Mouse (Mus musculus) activated CD4-positive, CD25-positive, alpha-beta regulatory T cell, adult 4 months (primary cell): Measurements from ENCODE around the gene Kank1. TPM values are rescaled to one million over a fixed set of nuclear protein-coding genes. Genes with fewer than 3 reads are reported as not detected.

ENCODE experiments used
- ATAC-seq: one replicate; pipeline ENCODE4 v1.8.0; 2017
- polyA plus RNA-seq, 2 experiments: library from polyadenylated mRNA; unstranded; fragments of 100-300 nt; shearing (Covaris generic); gene quantifications; one replicate each; pipeline ENCODE4 v1.2.1; 2017

Kank1 gene
- polyA plus RNA-seq, 2 experiments from 2014 or later: not detected

DNA sequence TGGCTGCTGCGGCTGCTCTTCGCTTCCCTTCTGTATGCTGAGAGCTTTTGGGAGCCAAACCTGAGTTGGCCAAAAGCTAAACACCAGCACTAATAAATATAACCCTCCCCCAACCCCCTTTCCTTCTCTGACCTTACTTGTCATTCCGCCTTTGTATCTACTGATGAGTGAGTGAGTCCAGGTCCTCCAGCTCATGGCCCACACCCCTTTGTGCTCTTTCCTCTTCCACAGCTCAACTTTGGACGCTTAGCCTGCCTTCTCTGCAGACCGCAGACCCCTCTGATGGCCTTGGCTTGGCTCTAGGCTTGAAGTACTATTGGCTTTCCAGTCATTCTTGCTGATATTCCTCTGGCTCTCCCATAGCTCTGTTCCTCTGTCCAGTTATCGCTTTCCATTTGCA, 16.4 kb downstream of the Kank1 start:
- no peak for ATAC-seq

DNA sequence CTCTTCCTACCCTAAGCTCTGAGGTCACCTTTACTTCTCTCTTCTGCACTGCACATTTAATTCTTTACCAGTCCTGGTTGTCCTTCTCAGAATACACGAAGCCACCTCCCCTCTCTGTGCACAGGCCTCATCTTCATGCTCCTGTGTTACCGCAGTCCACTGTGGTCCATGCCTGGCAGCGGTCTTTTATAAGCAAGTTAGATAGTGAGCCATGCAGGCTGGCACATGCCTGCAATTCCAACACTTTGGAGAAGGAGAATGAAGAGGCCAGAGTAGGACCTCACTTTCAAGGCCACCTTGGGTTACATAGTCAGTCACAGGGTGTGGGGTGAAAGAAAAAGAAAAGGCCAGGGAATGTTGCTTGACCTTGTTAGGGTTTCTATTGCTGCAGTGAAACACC, 16.9 kb downstream of the Kank1 start:
- no peak for ATAC-seq

DNA sequence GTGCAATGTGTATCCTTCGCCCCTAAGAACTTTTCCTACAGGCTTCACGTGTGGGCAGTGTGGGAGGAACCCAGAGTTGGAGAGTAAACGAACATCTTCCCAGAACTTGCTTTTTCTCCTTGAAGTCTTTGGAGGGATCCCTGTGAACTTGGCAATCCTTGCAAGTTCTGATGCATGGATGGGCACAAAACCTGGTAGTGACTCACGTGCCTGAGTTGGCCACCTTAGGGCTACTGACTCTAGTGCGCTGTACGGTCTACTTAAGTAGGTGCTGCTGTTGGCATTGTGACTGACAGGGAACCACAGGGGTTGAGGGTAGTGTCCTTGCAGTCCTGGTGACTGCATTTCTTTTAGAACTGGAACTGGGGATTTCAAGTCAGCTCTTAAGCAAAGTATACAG, 21.5 kb downstream of the Kank1 start:
- no peak for ATAC-seq

DNA sequence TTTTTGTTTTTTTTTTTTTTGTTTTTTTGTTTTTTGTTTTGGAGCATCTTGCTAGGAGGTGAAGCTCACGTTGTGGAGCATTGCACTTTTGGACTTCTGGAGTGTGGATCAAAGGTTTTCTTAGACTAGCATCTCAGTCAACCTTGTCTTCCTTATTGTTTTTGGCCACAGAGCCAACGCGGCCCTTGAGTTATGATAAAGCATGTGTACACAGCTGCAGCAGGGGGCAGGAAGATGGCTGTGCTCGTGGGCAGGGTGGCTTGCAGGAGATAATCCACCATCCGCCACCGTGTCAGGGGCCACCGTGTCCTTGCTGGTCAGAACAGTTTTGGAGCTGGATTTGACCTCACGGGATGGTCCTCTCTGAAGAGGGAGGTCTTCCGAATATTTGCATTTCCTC, 29.4 kb downstream of the Kank1 start:
- no peak for ATAC-seq

DNA sequence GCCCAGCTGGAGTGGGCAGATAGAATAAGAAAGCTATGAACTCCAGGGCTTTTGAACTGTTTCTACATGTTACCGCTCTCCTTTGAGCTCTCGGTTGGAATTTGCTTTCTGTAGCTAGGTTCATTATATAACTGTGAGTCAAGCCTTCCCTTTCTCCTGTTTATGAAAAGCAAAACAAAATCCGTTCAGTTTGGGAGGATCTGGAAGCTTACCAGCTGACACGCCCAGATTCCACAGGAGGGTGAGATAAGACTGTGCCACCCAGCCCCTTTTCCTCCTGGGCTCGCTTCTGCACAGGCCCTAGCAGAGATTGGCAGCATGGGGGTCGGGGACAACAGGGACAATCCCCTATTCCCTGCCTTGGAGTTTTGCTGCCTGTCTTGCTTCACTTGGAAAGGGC, 30.5 kb downstream of the Kank1 start:
- no peak for ATAC-seq

DNA sequence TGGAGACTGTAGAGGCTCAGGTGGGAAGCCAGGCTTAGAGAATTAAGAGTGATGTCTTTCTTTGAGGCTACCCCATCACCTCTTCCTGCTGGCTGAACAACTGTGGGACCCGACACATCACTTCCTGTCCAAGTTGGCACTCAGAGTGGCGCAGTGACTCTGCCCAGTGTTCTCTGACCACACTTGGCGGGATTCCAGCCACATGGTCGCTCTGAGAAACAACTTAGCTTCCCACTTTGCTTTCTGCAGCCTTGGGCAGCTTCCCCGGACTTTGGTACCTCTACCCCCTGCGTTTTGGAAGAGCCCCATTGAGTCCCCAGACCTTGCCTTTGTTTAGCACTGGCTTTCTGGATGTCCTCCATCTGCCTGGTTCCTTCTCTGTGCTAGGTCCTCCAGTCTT, 31.8 kb downstream of the Kank1 start:
- ATAC-seq: no peak

DNA sequence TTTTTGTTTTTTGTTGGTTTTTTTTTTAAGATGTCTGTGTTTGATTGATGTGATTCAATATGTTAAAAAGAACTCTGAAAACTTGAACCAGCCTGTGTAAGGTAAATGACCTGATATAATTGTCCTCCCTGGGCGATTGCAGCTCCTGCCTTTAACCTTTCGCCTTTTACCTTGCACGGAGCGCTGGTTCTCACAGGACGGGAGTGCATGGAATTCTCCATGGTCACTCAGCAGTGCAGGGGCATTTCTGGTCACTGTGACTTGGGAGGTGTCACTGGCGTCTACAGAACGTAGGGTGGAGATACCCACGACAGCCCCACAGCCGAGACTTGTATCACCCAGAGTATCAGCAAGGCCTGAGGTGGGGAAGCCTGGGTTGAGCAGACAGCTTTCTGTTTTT, 34.8 kb downstream of the Kank1 start:
- ATAC-seq: no peak

DNA sequence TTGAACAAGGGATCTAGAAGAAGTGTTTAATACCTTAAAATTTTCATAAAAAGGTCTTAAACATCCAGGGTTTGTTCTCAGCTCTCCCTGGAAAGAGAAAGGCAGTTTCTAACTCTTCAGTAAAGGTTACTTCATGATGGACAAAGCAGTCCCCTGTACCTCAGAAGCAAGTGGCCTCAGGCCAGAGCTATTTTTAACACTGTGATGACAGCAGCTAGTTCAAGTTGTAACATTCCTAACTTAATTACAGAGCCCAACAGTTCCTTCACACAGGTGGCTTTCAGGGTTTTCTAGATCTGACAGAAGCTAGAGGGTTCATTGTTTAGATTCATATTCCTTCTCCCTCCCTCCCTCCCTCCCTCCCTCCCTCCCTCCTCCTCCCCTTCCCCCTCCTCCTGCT, 36.4 kb downstream of the Kank1 start:
- no peak for ATAC-seq

DNA sequence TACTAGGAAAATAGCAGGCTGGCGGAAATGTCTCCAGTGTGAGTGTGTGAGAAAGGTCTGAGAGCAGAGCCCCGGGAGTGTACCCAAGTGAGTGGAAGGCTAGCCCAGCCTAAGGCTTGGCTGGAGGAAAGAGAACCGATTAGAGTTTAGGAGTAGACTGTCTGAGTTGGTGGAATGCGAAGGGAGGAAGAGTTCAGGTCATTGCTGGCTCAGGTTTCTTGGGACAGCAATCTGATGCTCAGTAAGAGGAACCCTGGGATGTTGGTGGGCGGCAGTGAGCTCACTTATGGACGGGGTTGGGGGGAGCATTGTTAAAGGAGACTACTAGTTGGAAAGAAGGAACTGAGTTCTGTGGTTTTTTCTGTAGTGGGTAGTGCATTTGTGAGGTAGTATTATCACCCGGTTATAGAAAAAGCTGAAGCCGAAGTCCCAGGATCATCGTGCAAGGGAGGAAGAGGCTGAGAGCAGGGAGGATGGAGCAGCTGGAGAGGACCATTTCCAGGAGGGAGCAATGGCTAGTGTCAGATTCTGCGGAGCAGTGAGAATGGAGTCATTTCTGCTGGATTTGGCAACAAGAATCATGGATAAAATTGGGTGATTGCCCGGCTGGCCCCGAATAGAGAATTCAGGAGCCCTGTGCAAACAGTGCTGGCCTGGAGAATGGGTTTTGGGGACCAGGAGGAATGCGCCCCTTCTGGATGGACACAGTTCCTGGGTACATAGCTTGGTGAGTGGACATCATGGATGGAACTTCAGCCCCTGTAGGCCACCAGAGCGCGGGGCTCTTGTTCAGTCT, 40.0 kb downstream of the Kank1 start:
- no peak for ATAC-seq

DNA sequence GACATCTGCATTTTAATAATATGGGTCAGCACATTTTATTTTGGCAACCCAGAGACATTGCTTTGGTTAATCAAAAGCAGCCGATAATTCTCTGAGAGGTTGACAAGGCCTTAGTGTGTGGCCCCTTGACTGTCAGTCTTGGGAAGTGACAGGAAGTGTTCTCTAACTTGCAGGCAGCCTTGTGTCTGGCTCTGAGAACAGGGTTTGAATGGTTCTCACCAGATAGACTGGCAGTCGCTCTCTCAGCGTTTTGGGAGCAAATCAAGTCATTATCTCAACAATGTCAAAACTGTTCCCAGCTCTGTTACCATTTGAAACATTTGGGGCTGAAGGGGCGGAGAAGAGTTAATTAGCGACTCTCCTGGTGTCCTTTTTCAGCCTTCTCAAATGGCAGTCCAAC, 41.0 kb downstream of the Kank1 start:
- no peak for ATAC-seq

DNA sequence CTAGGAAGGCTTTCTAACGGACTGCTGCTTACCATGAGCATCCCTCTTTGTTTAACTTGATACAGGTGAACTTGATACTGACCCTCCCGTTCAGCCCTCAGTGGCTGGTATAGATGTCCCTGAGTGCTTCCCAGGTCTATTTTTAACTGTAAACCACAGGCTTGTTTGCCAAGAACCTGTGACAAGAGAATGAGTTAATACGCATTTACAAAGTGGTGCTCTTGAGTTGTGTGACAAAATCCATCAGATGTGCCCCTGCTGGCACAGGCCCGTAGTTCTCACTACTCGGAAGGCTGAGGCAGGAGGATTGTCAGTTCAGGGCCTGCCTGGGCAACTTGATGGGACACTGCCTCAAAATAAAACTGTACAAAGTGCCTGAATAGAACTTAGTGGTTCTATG, 42.8 kb downstream of the Kank1 start:
- no peak for ATAC-seq

DNA sequence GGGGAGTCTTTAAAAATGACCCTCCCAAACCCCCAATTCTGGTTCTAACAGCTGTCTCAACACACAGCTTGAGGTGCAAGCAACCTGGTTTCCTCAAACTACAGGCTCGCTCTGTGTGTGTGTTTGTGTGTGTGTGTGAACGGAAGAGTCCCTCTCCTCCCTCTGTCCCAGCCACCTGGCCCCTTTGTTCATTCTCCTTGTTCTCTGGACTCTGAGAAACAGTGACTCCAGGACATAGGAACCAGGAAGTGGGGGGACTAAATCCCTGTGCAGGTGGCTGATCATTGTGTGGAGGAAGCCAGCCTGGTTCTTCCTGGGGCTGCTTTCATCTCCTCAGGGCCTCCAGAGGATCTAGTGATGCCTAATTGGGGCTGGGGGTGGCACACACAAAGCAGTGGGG, 46.9 kb downstream of the Kank1 start:
- no peak for ATAC-seq

DNA sequence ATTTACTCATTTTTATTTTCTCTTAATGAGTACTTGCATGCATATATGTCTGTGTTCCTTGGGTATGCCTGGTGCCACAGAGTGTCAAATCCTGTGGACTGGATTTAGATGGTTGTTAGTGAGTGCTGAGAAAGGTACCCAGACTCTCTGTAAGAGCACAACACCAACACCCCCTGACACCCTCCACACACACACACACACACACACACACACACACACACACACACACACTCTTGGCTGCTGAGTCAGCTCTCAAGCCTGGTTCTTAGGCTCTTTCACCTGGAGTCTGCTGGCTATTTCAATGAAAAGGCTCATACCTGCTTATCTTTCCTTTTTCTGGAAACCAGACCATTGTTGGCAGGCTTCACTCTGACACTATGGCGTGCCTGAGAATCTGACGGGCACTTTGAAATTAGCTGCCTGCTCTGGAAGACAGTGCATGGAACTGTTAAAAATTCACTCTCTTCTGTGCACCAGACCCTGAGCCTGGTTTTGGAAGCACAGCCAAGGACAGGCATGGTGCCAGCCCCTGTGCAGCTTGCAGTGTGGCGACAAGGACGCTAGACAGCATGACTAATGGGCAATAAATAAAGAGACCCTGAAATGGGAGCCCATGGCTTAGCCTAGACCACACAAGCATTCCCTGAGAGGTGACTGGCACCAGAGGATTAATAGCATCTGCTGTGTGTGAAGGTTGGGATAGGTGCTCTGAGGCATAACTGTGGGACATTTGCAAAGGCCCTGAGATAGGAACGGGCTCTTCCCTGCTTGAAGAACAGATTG, 49.2 kb downstream of the Kank1 start:
- ATAC-seq: no peak

DNA sequence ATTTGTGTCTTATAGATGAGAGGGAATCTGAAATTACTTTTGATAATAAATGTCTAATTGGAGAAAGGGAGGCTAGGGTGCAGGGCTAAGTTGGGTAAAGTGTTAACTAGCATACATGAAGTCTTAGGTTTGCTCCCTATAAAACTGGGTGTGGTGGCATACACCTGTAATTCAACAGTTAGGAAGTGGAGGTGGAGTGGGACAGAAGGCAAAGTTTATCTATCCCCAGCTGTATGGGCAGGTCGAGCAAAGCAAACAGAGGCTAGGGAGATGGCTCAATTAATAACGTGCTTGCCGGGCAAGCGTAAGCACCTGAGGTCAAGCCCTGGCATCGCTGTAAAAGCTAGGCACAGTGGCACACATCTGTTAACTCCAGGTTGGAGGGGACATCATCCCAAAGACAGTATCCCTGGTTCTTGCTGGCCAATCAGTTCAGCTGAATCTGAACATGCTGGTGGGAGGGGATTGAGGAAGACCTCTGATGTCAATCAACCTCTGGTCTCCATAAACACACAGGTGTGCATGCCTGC, 54.3 kb downstream of the Kank1 start:
- ATAC-seq: no peak

DNA sequence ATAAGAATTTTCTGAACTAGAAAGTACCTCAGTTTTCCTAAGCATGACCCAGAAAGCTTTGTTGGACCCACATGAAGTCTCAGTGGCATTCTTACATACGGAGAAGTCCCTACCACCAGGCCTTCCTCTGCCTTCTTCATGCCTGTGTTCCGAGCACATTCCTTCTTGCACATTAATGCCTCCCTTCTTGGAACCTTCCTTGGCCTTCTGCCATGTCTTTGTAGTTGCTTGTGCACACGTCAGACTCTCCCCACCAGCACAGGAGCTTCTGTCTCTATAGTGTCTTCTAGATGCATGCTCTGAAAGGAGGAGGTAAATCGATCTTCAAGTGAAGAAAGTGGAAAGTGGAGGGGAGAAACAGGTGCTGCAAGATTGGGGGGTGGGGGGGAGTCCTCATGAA, 58.4 kb downstream of the Kank1 start:
- no peak for ATAC-seq

DNA sequence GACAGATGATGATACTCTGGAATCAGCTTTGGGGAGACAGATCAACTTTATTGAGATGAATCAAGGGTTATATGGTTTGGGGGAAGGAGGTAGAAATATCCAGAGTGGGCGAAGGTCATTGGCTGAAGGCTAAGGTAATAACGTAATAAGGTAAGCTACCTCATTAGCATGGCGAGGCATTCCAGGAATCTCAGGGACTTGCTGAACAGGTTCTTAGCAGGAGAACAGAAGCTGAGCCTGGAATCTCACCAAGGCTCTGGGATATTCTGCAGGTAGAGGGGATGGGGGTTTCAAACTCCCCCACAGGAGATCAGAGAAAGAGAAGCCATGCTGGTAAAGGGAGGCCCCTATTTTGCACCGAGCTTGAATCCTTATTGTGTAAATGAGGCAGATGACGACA, 60.5 kb downstream of the Kank1 start:
- no peak for ATAC-seq

DNA sequence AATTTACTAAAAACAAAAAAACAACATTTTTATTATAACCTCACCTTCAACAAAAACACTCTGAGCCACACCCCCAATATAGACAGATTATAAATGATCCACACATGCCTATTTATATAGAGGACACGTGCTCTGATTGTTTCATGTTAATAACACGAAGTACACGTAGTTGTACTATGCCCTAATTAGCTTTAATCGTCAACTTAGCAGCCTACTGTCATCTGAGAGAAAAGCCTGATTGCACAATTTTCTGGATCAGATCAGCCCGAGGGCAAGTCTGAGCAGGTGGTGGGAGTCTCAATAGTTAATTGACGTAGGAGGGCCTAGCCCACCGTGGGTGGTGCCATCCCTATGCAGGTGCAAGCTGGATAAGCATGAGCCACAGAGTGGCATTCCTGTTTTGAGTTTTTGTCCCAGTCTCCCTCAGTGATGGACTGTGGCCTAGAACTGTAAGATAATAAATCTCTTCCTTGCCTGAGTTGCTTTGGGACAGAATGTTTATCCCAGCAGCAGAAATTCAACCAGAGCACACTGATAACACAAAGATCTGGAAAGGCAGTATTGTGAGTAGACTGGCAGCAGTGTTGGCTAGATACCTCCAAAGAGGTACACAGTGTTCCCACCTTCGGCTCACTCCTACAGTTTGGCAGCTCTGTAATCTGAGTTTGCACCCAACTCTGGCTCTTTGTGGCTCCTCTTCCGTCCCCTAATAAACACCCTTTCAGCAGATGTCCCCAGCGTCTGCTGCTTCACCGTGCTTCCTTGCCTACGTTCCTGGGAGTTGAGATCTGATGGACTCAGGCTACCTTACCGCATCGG, 63.3 kb downstream of the Kank1 start:
- ATAC-seq: no peak

DNA sequence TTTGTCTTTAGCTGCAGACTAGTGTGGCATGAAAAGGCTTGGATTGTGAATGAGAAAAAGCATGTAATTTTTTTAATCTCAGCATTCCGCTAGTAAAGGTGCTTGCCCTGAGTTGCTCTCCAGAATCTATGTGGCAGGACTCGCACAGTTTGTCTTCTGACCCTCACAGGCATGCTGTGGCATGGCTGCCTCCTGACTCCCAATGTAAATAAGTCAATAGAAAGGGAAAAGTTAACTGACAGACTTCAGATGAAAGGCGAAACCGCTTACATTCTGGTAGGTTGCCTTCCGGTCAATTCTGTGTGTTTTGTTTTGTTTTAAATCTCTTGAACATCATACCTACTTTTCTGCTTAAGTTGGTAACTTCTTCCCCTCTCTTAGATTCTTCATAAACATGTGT, 64.4 kb downstream of the Kank1 start:
- ATAC-seq: no peak

DNA sequence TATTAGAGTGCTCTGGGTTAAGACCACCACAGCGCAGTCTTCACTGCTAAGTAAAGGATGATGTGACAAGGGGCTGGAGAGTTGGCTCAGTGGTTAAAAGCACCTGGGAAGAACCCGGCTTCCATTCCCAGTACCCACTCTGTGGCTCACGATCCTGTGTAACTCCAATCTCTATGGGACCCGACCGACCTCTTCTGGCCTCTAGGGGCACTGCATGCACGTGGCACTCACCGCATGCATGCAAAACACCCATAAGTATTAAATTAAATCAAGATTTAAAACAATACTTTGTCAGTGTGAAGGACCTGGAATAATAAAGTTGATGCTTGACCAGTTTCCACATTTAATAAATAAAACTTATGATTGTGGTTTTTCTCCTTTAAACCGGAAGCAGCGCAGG, 69.5 kb downstream of the Kank1 start:
- ATAC-seq: no peak

DNA sequence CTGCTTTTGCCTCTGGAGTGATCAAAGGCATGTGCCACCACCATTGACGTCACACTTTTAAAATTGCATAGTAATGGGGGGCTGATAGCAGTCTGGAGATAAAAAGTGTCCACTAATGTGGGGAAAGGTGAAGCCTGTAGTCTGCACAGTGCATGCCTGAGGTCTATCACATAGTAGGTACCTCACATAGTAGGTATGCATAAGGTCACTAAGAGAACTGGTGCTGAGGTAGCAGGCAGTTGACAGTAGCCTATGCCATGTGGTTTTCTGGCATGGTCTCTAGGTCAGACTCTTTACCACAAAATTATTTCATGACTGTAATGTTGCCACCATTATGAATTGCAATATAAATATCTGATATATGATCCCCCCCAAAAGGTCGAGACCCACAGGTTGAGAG, 71.4 kb downstream of the Kank1 start:
- ATAC-seq: no peak

DNA sequence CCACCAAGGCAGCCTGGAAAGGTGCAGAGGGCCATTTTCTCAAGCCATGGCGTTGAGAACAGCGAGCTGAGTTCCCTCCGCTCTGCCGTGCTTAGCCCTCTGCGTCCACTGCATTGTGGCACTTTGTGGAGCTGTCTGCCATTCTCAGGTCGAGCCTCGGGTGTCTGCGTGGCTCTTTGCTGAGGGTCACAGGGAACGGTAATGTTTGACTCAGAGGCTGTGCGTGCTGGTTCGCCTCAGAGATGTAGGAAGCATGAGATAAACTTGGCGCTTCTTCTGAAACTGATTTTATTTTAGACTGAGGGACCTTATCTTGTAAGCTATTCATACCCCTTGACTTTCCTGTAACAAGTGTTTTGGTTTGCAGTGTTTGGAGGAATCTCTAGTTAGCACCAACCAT, 72.0 kb downstream of the Kank1 start:
- ATAC-seq: no peak

DNA sequence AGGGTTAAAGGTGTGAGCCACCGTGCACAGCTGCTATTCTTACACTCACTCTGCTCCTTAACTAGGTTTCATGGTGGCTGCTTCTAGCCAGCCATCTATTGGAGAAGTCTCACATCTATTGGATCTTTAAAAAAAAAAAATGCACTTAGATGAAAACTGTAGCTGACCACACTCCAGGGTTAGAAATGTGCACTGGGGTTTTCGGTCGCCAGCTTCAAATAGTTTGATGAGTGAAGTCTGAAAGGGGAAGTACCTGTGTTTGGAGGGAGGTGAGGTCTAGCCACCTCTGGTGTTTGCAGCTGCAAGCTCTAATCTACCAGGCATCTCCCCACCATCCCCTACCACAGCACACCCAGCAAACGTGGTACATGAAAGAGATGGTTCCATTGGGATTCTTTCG, 74.2 kb downstream of the Kank1 start:
- ATAC-seq: no peak

DNA sequence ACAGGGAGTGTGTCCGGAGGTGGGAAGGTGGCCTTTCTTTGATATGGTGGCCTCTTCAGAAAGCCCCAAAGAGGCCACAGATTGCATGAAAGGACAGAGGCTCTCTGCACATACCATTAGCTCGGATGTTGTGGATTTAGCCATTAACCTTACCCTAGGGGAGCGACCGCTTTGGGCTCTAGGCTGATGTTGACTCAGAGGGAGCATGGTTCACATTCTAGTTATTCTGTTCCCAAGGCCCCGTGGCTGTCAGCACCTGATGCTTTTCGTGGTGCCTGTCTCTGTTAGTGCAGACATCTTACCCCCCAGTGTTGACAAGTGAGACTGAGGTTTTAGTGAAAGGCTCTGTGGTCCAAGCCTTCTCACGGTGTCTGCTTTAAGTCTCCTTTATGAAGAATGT, 74.9 kb downstream of the Kank1 start:
- ATAC-seq: no peak
